Mouse (Mus musculus) retina, postnatal 1 day (tissue): ENCODE results near the gene Ugt1a10.

Source experiments
- DNase-seq: peaks from one replicate; pipeline ENCODE4 v3.0.0-alpha.2; 2012

The Ugt1a10 gene

DNA sequence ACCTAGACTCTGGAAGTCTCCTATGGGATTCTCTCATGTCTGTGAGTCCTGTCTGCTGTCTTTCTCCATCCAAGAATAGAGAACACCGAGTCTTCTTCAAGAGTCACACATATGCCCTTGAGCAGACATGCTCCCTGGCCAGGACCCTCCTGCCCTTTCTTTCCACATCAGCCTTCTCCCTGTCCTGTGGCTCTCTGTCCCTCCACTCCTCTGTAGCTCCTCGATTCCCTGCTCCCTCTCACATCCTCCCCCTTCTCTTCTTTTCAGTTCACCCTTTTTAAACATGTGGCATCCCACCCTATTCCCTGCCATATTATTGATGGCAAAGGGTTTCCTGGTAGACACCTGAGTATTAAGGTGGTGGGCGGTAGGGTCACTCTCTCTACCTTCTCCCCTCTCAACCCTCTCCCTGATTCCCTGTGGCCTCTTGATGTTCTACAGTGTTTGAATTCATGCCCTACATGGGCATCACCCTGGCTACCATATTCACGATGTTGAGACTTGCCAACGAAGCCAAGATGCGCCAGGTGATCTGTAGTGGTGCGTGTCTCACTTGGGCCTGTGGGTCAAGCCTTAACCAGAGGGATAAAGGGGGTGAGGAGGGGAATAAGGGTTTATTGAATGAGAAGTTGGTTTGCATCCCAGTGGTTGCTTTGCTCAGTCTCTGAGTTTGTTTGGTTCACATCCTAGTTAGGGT lies 176.8 kb downstream of the Ugt1a10 start:
- no peak for DNase-seq

DNA sequence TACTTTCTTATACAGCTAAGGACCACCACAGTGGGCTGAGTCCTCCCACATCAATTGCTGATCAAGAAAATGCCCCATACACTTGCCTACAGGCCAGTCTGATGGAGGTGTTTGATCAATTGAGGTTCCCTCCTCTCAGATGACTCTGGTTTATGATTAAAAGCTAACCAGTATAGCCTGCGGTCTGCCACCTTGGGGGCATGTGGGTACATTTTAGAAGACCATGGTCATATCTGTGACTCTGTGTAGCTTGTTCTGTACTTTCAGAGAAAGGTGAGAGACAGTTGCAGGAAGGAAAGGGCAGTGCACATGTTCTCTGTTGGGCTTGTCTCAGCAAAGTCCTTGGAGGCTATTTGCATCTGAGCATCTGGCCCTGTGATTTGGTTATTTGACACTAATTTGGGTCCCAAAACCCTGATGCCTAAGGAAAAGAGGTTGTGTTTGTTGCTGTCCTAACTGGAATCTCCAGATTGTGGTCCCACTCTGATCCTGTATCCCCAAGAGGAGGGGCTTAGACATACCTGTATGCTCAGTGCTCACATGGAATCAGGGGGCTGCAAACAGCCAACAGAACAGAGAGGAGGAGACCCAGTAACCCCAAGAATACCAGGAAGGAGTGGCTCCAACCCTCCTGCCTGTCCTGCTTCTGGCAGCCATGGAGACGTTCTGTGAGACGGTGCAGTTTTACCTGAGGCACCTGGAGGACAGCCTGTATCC lies 177.6 kb downstream of the Ugt1a10 start:
- DNase-seq, result no peak

GRCm38 (mm10) chr1:88233421-88234247 lies 178.4 kb downstream of the Ugt1a10 start:
- no peak for DNase-seq

DNA sequence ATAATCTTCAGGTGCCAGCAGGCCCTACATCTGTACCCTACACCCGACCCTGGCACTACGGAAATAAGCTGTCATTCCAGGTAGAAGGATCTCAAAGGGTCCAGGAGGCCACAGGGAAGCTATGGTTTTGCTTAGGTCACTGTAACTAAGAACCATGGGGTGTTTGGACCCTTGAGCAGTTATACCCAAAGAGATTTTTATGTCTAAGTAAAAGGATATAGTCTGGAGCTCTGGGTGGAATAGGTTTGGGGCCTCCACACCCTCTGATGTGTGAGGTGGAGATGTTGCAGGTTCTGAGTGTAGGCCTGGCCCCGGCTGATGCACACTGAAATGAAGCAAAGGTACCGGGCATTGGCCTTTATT lies 179.0 kb downstream of the Ugt1a10 start:
- no peak for DNase-seq

DNA sequence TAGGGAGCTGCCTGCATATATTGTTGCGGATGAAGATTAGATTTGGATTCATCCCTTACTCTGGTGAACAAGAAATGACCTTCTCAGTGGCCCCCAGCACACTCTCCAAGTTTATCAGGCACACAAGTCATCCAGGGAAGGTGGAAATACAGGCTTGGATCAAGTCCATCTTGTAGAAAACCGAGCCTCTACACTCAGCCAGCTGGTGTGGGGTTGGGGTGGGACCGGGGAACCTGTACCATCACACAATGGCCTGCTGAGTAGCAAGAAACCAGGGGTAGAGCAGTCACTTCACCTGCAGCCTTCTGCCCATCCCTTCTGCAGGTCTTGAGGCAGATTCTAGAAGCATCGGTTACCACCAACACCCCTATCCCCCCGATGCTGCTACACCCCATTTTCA lies 179.5 kb downstream of the Ugt1a10 start:
- DNase-seq, result no peak

GRCm38 (mm10) chr1:88235046-88235893 lies 180.1 kb downstream of the Ugt1a10 start:
- DNase-seq, result no peak

DNA sequence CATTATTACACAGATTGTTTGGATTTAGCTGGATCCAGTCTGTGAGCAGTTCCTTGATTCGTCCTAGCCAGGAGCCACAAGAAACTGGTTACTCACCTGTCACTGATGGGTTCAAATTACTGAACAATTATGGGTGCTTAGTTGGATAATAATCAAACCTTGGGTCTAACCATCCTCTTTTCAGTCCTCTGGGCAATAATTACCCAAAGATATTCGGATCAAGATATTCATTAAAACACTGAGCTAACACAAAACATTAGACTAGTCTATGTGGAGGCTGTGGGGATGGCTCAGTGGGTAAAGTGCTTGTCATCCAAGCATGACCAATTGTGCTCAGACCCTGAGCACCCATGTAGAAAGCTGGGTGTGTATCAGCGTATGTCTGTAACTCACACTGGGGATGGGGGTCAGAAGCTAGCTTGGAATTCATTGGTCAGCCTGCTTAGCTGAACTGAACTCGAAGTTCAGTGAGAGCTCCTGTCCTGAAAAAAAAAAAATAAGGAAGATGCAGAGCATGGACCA lies 180.8 kb downstream of the Ugt1a10 start:
- no peak for DNase-seq

DNA sequence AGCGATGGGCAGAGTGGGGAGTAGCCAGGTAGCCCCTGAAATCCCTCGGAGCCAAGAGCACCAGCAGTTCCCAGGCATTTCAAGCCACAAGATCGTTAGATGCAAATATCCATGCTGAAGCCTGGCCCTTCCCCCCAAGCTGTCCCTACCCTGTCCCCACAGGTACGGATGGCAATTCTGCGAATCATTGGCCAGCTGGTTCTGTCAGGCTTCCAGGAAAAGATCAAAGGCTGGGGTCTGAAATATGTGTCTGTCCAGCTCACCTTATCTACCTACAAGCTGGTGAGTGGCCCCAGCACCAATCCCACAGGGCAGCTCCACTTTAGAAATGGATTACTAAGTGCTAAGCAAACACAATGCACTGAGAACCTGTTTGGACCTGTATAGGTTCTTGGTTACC lies 182.1 kb downstream of the Ugt1a10 start:
- no peak for DNase-seq

GRCm38 (mm10) chr1:88238771-88239170 lies 183.6 kb downstream of the Ugt1a10 start:
- DNase-seq, result no peak

DNA sequence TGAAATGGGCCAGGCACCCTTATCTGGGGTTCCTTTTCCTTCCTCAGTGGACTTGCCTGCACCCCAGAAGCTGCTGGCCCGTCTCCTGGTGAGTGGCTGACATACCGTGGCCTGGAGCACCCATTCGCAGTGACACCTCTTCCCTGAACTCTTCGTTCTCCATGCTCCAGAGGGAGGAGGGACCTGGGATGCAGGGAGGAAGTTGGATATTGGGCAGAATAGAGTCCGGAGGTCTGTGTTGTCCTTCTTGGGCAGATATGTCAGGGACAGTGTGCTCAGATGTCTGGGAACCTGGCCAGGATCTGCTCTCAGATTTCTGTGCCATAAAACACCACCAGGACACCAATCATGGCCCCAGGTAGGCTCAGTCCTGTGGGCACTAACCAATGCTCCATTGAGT lies 184.9 kb downstream of the Ugt1a10 start:
- no peak for DNase-seq

GRCm38 (mm10) chr1:88240579-88240978 lies 185.4 kb downstream of the Ugt1a10 start:
- no peak for DNase-seq

- DNase-seq, result no peak
Observed at GRCm38 (mm10) chr1:88243861-88244260, 188.7 kb downstream of the Ugt1a10 start.

GRCm38 (mm10) chr1:88245881-88246280 lies 190.7 kb downstream of the Ugt1a10 start:
- no peak for DNase-seq

DNA sequence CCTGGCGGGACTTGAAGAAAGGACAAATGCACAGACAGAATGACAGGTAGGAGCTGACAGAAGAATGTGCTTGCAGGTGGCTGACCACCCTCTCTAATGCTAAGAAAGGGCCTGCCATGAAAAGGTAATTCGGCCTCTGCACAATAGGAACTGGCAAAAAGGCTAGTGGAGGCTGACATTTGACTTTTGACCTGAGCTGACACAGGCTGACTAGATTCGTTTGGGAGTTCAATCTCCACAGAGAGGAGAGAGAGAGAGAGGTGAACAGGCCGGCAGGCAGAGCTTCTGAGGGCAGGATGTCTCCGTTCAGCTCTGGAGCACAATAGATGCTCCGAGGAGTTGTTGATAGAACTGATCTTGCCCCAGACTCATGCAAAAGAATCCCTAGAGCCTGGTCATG lies 191.2 kb downstream of the Ugt1a10 start:
- no peak for DNase-seq

DNA sequence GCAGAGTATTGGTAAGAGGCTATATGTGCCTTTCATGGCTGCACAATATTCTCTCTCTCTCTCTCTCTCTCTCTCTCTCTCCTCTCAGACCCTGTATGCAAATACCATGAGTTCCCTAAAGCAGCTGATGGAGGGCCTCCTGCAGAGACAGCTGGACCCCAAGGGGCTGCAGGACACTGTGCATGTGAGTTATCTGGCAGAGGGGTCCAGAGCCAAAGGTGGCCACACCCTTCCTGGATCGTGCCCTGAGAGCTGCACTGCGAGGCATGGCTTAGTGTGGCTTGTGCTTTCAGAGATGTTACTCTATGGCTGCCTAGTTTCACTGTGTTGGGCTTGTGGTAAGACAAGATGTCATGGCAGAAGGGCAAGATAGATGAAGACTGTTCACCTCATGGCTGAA lies 192.5 kb downstream of the Ugt1a10 start:
- no peak for DNase-seq

DNA sequence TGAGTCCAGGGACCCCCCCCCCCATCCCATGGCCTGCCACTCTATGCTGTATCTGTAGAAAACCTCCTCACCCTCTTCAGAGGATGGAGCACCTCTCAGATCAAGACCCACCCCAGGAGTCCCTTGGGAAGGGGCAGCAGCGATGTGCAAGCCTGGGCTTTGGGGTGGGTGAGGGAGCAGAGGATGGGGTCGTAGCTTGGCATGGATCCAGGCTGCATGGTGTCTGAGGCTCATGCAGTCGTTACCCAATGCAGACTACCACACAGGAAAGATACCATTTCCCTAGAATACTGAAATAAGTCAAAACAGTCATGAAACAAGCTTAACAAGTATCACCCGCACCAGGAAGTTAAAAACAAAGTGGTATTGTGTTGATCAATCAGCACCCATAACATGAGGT lies 193.5 kb downstream of the Ugt1a10 start:
- no peak for DNase-seq

- DNase-seq, result no peak
Observed at GRCm38 (mm10) chr1:88249596-88249995, 194.4 kb downstream of the Ugt1a10 start.

DNA sequence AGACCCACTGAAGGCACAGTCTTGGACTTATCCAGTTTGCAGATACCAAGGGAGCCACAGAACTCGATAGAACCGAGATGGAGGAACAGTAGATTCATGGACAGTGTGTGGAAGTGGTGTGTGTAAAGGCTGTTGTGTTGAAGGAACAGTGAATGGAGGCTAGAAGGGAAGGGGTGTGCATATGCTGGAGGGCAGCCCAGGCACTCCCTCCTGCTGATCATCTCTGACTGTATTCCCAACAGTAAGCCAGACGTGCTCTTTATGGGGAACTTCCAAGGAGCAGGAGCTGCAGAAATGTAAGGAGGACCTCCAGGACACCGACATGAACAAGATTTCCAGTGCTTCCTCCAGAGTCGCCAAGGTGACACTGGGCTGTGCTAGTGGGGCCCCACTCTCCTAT lies 194.8 kb downstream of the Ugt1a10 start:
- no peak for DNase-seq

GRCm38 (mm10) chr1:88253106-88253505 lies 197.9 kb downstream of the Ugt1a10 start:
- DNase-seq, result no peak

- no peak for DNase-seq
Observed at GRCm38 (mm10) chr1:88253540-88253939, 198.4 kb downstream of the Ugt1a10 start.

DNA sequence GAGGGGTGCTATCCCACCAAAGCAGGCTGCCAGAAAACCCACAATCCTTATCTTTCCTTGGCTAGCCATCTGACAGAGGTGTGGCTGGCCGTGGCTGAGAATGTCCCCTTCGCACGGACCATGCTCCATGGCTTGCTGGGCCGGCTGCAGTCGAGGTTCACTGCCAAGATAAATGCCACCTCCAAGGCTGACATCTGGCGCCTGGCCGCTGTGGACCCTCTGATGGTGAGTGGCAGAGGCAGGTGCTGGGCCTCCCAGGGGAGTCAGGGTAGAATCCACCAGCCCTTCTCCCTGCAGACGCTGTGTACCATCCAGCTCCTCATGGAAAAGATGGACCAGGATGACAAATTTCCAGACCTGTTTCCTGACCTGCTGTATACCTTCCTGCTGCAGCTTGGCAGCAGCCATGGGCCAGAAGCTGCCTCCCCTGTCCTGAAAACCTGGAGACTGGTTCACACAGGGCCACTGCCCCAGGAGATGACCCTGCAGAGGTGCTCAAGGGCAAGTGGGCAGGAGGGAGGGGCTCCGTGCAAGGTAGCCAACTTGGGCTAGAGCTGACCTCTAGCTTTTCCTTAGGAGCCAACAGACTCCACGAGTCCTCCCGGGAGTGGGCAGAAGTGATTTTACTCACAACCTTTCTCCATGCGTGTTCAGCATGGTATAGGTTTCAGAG lies 199.7 kb downstream of the Ugt1a10 start:
- DNase-seq, result no peak

DNA sequence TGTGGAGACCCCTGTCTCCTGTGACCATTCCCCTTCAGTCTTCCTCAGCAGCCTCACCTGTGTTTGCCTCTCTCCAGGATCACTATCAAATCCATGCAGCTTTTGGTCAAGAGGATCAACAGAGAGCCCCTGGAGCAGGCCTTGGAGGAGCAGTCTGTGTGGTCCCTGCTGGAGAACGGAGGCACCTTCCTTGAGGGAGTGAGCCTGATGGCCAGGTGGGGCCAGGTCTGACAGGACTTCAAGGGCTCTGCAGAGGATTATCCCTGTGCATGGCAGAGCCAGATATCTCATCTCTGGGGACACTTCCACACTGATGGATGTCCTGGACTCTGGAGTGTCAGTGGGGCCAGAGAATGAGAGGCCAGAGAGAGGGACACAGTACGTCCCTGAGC lies 200.3 kb downstream of the Ugt1a10 start:
- DNase-seq, result no peak
